Mouse (Mus musculus) heart, embryonic 16.5 days (tissue): Measurements from ENCODE around the gene Actr8. TPM values are rescaled to one million over a fixed set of nuclear protein-coding genes. Genes with fewer than 3 reads are reported as not detected.

Source experiments
- ATAC-seq: fragments of 200-750 bp; cut with Nextera tagmentation; replicated peaks from 2 replicates; pipeline ENCODE4 v1.8.0; 2017; ENCODE audit warnings: moderate number of reproducible peaks; ENCODE audit not compliant: insufficient read depth, low FRiP score; ENCODE audit errors: extremely low read depth
- H3K27ac ChIP-seq: fragments of 300-500 bp; sonication (generic); 2 replicates; pipeline ENCODE4 v1.5.1; 2014; ENCODE audit warnings: mild to moderate bottlenecking, low read length, control low read depth, moderate library complexity
- H3K27me3 ChIP-seq: fragments of 300-500 bp; sonication (generic); 2 replicates; pipeline ENCODE4 v1.6.1; 2014; ENCODE audit warnings: low read length, mixed read lengths; ENCODE audit not compliant: control insufficient read depth, insufficient read depth
- H3K36me3 ChIP-seq: fragments of 300-500 bp; sonication (generic); 2 replicates; pipeline ENCODE4 v1.6.1; 2014; ENCODE audit not compliant: control insufficient read depth, insufficient read depth
- H3K4me1 ChIP-seq: fragments of 300-500 bp; sonication (generic); 2 replicates; pipeline ENCODE4 v1.6.1; 2014; ENCODE audit warnings: low read length, mixed read lengths; ENCODE audit not compliant: control insufficient read depth, insufficient read depth
- H3K4me2 ChIP-seq: fragments of 300-500 bp; sonication (generic); 2 replicates; pipeline ENCODE4 v1.6.1; 2014; ENCODE audit warnings: low read depth, mild to moderate bottlenecking, control low read depth, low read length
- H3K4me3 ChIP-seq: fragments of 300-500 bp; sonication (generic); 2 replicates; pipeline ENCODE4 v1.5.1; 2014; ENCODE audit warnings: mild to moderate bottlenecking, control low read depth, low read length
- H3K9ac ChIP-seq: fragments of 300-500 bp; sonication (generic); 2 replicates; pipeline ENCODE4 v1.6.1; 2014; ENCODE audit warnings: low read length, control low read depth
- H3K9me3 ChIP-seq: fragments of 300-500 bp; sonication (generic); replicated peaks from 2 replicates; pipeline ENCODE4 v1.6.1; 2016; ENCODE audit warnings: low read length; ENCODE audit not compliant: control insufficient read depth
- WGBS: fragments of 180-500 bp; shearing (Covaris S2); extraction: QIAGEN DNeasy Blood & Tissue Kit; methylation state at CpG from one replicate; pipeline ENCODE4 v1.1.7; 2014; 5-methylcytosine and 5-hydroxymethylcytosine counted together
- polyA plus RNA-seq: library from polyadenylated mRNA; unstranded; fragments of >200 nt; fragmentation: Nextera tagmentation; extraction: Ambion mirVana; gene quantifications from 2 replicates; pipeline ENCODE4 v1.2.1, GENCODE M21; 2015

The Actr8 gene
- polyA plus RNA-seq, 1 experiment from 2014 or later: 54.2 TPM

GRCm38 (mm10) chr14:29950805-29951204, 27.3 kb upstream of the Actr8 start:
- Histone ChIP-seq H3K9ac (no peak overlapping the region), H3K4me1 (no peaks in the 10 kb centered on the region), H3K36me3 (no peaks in the 10 kb centered on the region), H3K4me3 (no peak overlapping the region), H3K4me2 (no peak overlapping the region), H3K27ac (no peak overlapping the region), H3K9me3 (0 out of 2 replicates have a peak, but pooled peaks cover 3% of the 10 kb centered on the region), H3K27me3 (no peaks in the 10 kb centered on the region; the same call in 1 of the 2 replicates)
- ATAC-seq: no peak
- WGBS: 74% methylated on average over 4 of the region's 4 CpGs

GRCm38 (mm10) chr14:29957393-29957792, 20.7 kb upstream of the Actr8 start:
- Histone ChIP-seq H3K27me3 (no peaks in the 10 kb centered on the region), H3K4me2 (no peak overlapping the region), H3K4me1 (no peaks in the 10 kb centered on the region), H3K9ac (no peak overlapping the region), H3K4me3 (no peak overlapping the region), H3K9me3 (no peaks in the 10 kb centered on the region), H3K36me3 (no peaks in the 10 kb centered on the region), H3K27ac (no peak overlapping the region)
- no peak for ATAC-seq

- ATAC-seq: no peak
- H3K36me3 ChIP-seq: peaks cover 19% of the 10 kb centered on the region
- WGBS: 55% methylated on average over 7 of the region's 7 CpGs
Measured at GRCm38 (mm10) chr14:29967611-29968010, 10.5 kb upstream of the Actr8 start.

GRCm38 (mm10) chr14:29968075-29968821, 9.9 kb upstream of the Actr8 start, which contains the start of gene Selenok:
Gene Selenok, plus strand, starts transcription at chr14:29968308.
- H3K36me3 ChIP-seq: peaks cover 25% of the 10 kb centered on the region
- no peaks in the 10 kb centered on the region for H3K27me3 ChIP-seq
- WGBS: under 1% methylated on average over 49 of the region's 49 CpGs
- peak within 1 kb of the TSS; percentile 94 for H3K9ac ChIP-seq
- peak within 1 kb of the TSS; percentile 93 for H3K4me3 ChIP-seq
- no peaks in the 10 kb centered on the region for H3K9me3 ChIP-seq
- H3K4me1 ChIP-seq: peaks cover 19% of the 10 kb centered on the region
- H3K4me2 ChIP-seq: peak within 1 kb of the TSS; percentile 88
- ATAC-seq: peak; percentile 100
- H3K27ac ChIP-seq: peak within 1 kb of the TSS; percentile 75

More at GRCm38 (mm10) chr14:29967611-29968010, 10.5 kb upstream of the Actr8 start:
- no peaks in the 10 kb centered on the region for H3K27me3 ChIP-seq
- H3K4me1 ChIP-seq: peaks cover 19% of the 10 kb centered on the region
- H3K4me2 ChIP-seq: peak overlapping the region; percentile 88
- peak overlapping the region; percentile 74 for H3K9ac ChIP-seq
- H3K27ac ChIP-seq: peak overlapping the region; percentile 75
- H3K9me3 ChIP-seq: no peaks in the 10 kb centered on the region
- H3K4me3 ChIP-seq: peak overlapping the region; percentile 93

GRCm38 (mm10) chr14:29971446-29971845, 6.7 kb upstream of the Actr8 start:
- WGBS: 93% methylated on average over 7 of the region's 7 CpGs
- Histone ChIP-seq H3K4me3 (no peak overlapping the region), H3K4me1 (peaks cover 19% of the 10 kb centered on the region), H3K9ac (no peak overlapping the region), H3K36me3 (peaks cover 35% of the 10 kb centered on the region), H3K9me3 (no peaks in the 10 kb centered on the region), H3K27me3 (no peaks in the 10 kb centered on the region), H3K27ac (no peak overlapping the region), H3K4me2 (no peak overlapping the region)
- ATAC-seq: no peak

- Histone ChIP-seq H3K4me3 (no peak overlapping the region), H3K4me2 (no peak overlapping the region), H3K27me3 (no peaks in the 10 kb centered on the region), H3K9me3 (no peaks in the 10 kb centered on the region), H3K27ac (no peak overlapping the region), H3K9ac (no peak overlapping the region), H3K4me1 (peaks cover 19% of the 10 kb centered on the region), H3K36me3 (peaks cover 35% of the 10 kb centered on the region)
- no peak for ATAC-seq
- 83% methylated on average over 5 of the region's 5 CpGs for WGBS
Measured at GRCm38 (mm10) chr14:29971993-29972392, 6.1 kb upstream of the Actr8 start.

- no peak overlapping the region for H3K4me3 ChIP-seq
- H3K27ac ChIP-seq: no peak overlapping the region
- H3K4me2 ChIP-seq: no peak overlapping the region
- WGBS: 92% methylated on average over 6 of the region's 6 CpGs
- H3K27me3 ChIP-seq: no peaks in the 10 kb centered on the region
- peaks cover 8% of the 10 kb centered on the region for H3K4me1 ChIP-seq
- H3K36me3 ChIP-seq: peaks cover 42% of the 10 kb centered on the region
- no peak overlapping the region for H3K9ac ChIP-seq
- peaks cover 7% of the 10 kb centered on the region for H3K9me3 ChIP-seq
- ATAC-seq: no peak
Measured at GRCm38 (mm10) chr14:29976927-29977326, 1.2 kb upstream of the Actr8 start.

GRCm38 (mm10) chr14:29980447-29981205, 2.5 kb downstream of the Actr8 start:
- Histone ChIP-seq H3K9me3 (peaks cover 8% of the 10 kb centered on the region), H3K27ac (no peak overlapping the region), H3K4me3 (no peak overlapping the region), H3K36me3 (peaks cover 53% of the 10 kb centered on the region), H3K4me1 (peaks cover 8% of the 10 kb centered on the region), H3K9ac (no peak overlapping the region), H3K4me2 (no peak overlapping the region), H3K27me3 (no peaks in the 10 kb centered on the region)
- 96% methylated on average over 10 of the region's 10 CpGs for WGBS
- no peak for ATAC-seq

- H3K36me3 ChIP-seq: peaks cover 91% of the 10 kb centered on the region
- peaks cover 3% of the 10 kb centered on the region; the same call in 1 of the 2 replicates for H3K9me3 ChIP-seq
- H3K9ac ChIP-seq: no peak overlapping the region
- no peak for ATAC-seq
- no peak overlapping the region for H3K4me3 ChIP-seq
- H3K27ac ChIP-seq: no peak overlapping the region
- H3K27me3 ChIP-seq: no peaks in the 10 kb centered on the region
- no peaks in the 10 kb centered on the region for H3K4me1 ChIP-seq
- H3K4me2 ChIP-seq: no peak overlapping the region
- 87% methylated on average over 4 of the region's 4 CpGs for WGBS
Measured at GRCm38 (mm10) chr14:29986096-29986495, 8.0 kb downstream of the Actr8 start.
